In the genomic region with DNA sequence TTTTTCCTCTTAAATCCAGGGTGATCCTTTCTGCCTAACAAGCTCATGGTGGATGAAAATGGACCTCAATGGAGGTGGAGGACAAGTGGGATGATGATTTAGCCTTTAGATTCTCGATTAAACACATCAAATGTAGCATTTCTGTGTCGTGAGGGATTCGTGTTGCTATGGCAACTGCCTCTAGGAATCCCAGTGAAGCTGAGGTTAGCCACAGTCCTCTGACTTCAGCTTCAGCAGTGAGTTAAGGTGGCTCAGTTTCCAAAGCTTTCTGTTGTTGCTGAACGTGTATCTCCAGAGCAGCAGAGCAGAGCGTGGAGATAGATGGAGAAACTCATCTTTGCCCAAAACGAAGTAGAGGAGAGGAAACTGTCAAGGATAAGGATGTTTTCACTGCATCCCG, we compare ENCODE assay signal across 23 mouse cellular contexts. TPM values are rescaled to one million over a fixed set of nuclear protein-coding genes. Genes with fewer than 3 reads are reported as not detected.
DNase-seq lines count a peak whose midpoint lies in the region; ATAC-seq lines count a peak whose summit lies in the region.
"Had no signal": no experiment of that assay in that cellular context is flagged by ENCODE, and none has a peak within 500 bp of the region (broad histone marks: within the 10 kb centered on the region; RNA-seq: fewer than 3 reads in every experiment).

No protein-coding gene starts in this region.

- DNase-seq in frontal cortex, postnatal 25 days (ENCODE audit: low spot score in 2 of 2): no peak
- DNase-seq in midbrain, embryonic 14.5 days: peak; percentile 62
- no peak for DNase-seq in midbrain, embryonic 11.5 days (ENCODE audit: low spot score, missing footprints)
- DNase-seq in brain, adult 2 months (ENCODE audit: low read depth, low spot score): peak; percentile 25
- DNase-seq in embryo, embryonic 11 days: peak; percentile 6
- no peak for DNase-seq in natural killer cell, adult 2 months (ENCODE audit: low spot score in 2 of 2)
- DNase-seq: adrenal gland, adult 8-10 months; cerebellum, adult 9-10 months; gastrocnemius, postnatal 25 days; heart, adult 18-20 months; heart, postnatal 10 days; kidney, adult 2 months; layer of hippocampus, adult 9-11 months had no signal

- 51% methylated on average over 7 of the region's 7 CpGs for WGBS in midbrain, embryonic 14.5 days
- WGBS in midbrain, embryonic 11.5 days: 56% methylated on average over 7 of the region's 7 CpGs
- 77% methylated on average over 7 of the region's 7 CpGs for WGBS in intestine, embryonic 15.5 days

- no peaks in the 10 kb centered on the region for H3K27me3 ChIP-seq in midbrain, embryonic 14.5 days (ENCODE audit: control insufficient read depth, insufficient read depth, low read length)
- no peaks in the 10 kb centered on the region for H3K27me3 ChIP-seq in midbrain, embryonic 11.5 days (ENCODE audit: control insufficient read depth, insufficient read depth, low read length)
- H3K27me3 ChIP-seq in intestine, embryonic 15.5 days (replicated peaks): no peaks in the 10 kb centered on the region
- H3K27me3 ChIP-seq: embryonic facial prominence, embryonic 12.5 days; forebrain, embryonic 12.5 days; heart, embryonic 12.5 days; midbrain, embryonic 12.5 days had no signal

- H3K36me3 ChIP-seq in midbrain, embryonic 14.5 days (ENCODE audit: control insufficient read depth, insufficient read depth, low read length): no peaks in the 10 kb centered on the region
- H3K36me3 ChIP-seq in midbrain, embryonic 11.5 days (ENCODE audit: control insufficient read depth, insufficient read depth, low read length): no peaks in the 10 kb centered on the region
- no peaks in the 10 kb centered on the region for H3K36me3 ChIP-seq in intestine, embryonic 15.5 days
- H3K36me3 ChIP-seq: embryonic facial prominence, embryonic 12.5 days; forebrain, embryonic 12.5 days; heart, embryonic 12.5 days; hindbrain, embryonic 10.5 days; midbrain, embryonic 12.5 days had no signal

- H3K9ac ChIP-seq in midbrain, embryonic 14.5 days (replicated peaks; ENCODE audit: low read length): no peak overlapping the region
- H3K9ac ChIP-seq in midbrain, embryonic 11.5 days (ENCODE audit: low read length): no peak overlapping the region
- no peak overlapping the region for H3K9ac ChIP-seq in intestine, embryonic 15.5 days
- H3K9ac ChIP-seq: embryonic facial prominence, embryonic 12.5 days; forebrain, embryonic 12.5 days; heart, embryonic 12.5 days; midbrain, embryonic 12.5 days had no signal

- no peaks in the 10 kb centered on the region for H3K9me3 ChIP-seq in midbrain, embryonic 14.5 days (ENCODE audit: control insufficient read depth, low read length)
- H3K9me3 ChIP-seq in midbrain, embryonic 11.5 days (ENCODE audit: control insufficient read depth, low read length): no peaks in the 10 kb centered on the region
- no peaks in the 10 kb centered on the region for H3K9me3 ChIP-seq in intestine, embryonic 15.5 days
- H3K9me3 ChIP-seq: embryonic facial prominence, embryonic 12.5 days; forebrain, embryonic 12.5 days; hindbrain, embryonic 10.5 days; midbrain, embryonic 12.5 days had no signal

- H3K4me2 ChIP-seq in midbrain, embryonic 14.5 days (ENCODE audit: low read length): no peak overlapping the region
- H3K4me2 ChIP-seq in midbrain, embryonic 11.5 days: no peak overlapping the region
- H3K4me2 ChIP-seq in intestine, embryonic 15.5 days (replicated peaks): no peak overlapping the region
- H3K4me2 ChIP-seq: embryonic facial prominence, embryonic 12.5 days; forebrain, embryonic 12.5 days; heart, embryonic 12.5 days; midbrain, embryonic 12.5 days had no signal

- no peak overlapping the region for H3K27ac ChIP-seq in midbrain, embryonic 14.5 days (replicated peaks; ENCODE audit: low read depth, low read length)
- no peak overlapping the region for H3K27ac ChIP-seq in midbrain, embryonic 11.5 days (ENCODE audit: low read depth, low read length)
- no peak overlapping the region for H3K27ac ChIP-seq in intestine, embryonic 15.5 days
- H3K27ac ChIP-seq: embryonic facial prominence, embryonic 12.5 days; forebrain, embryonic 12.5 days; hindbrain, embryonic 10.5 days; kidney, postnatal 0 days; macrophage; midbrain, embryonic 12.5 days had no signal

- H3K4me1 ChIP-seq in midbrain, embryonic 14.5 days (ENCODE audit: control insufficient read depth, insufficient read depth, low read length): 0 out of 2 replicates have a peak, but pooled peaks cover 5% of the 10 kb centered on the region
- H3K4me1 ChIP-seq in midbrain, embryonic 11.5 days (ENCODE audit: control insufficient read depth, insufficient read depth, low read length): no peaks in the 10 kb centered on the region
- no peaks in the 10 kb centered on the region for H3K4me1 ChIP-seq in intestine, embryonic 15.5 days (replicated peaks)
- H3K4me1 ChIP-seq: embryonic facial prominence, embryonic 12.5 days; heart, embryonic 12.5 days; hindbrain, embryonic 10.5 days; midbrain, embryonic 12.5 days had no signal

- no peak overlapping the region for H3K4me3 ChIP-seq in midbrain, embryonic 14.5 days (replicated peaks; ENCODE audit: low read depth, low read length)
- H3K4me3 ChIP-seq in midbrain, embryonic 11.5 days (ENCODE audit: low read depth, low read length): no peak overlapping the region
- no peak overlapping the region for H3K4me3 ChIP-seq in intestine, embryonic 15.5 days (replicated peaks)
- H3K4me3 ChIP-seq: embryonic facial prominence, embryonic 12.5 days; forebrain, embryonic 12.5 days; heart, embryonic 12.5 days; hindbrain, embryonic 10.5 days; midbrain, embryonic 12.5 days had no signal

- peak; percentile 44; the same call in 1 of the 2 replicates for ATAC-seq in frontal cortex, adult (ENCODE audit: low TSS enrichment)
- no peak for ATAC-seq in midbrain, embryonic 14.5 days (ENCODE audit: low FRiP score, low TSS enrichment)
- no peak for ATAC-seq in midbrain, embryonic 11.5 days (ENCODE audit: low FRiP score)
- no peak for ATAC-seq in intestine, embryonic 15.5 days
- ATAC-seq: inflammation-experienced regulatory T-cells, adult 6 months had no signal

RNA-seq across cellular contexts. Expression of a gene that starts 35.6 kb away (rescaled TPM):
- 1.5 and 3.3 TPM in 2 replicates for polyA plus RNA-seq in midbrain, embryonic 14.5 days (2014; fragmentation: Nextera tagmentation; extraction: Ambion mirVana)
- 2.8 and 3.8 TPM in 2 replicates for polyA plus RNA-seq in midbrain, embryonic 11.5 days (2014; fragmentation: Nextera tagmentation; extraction: Ambion mirVana)
- polyA plus RNA-seq in intestine, embryonic 15.5 days (2015; fragmentation: Nextera tagmentation; extraction: Ambion mirVana): 3.8 and 4.2 TPM in 2 replicates
- polyA plus RNA-seq: macrophage had no signal

Comparison
In these comparisons a context has a peak if more than half of its experiments do, and no peak if none do; other contexts are left out.
1. DNase-seq: peak in midbrain, embryonic 14.5 days (single experiment), brain, adult 2 months (single experiment) and embryo, embryonic 11 days (single experiment); none in frontal cortex, postnatal 25 days (0 of 2), midbrain, embryonic 11.5 days (single experiment) and natural killer cell, adult 2 months (0 of 2).